Mouse (Mus musculus) granulocyte monocyte progenitor cell, adult 5-6 weeks (primary cell): ENCODE measurements around the gene Kif6. TPM values are rescaled to one million over a fixed set of nuclear protein-coding genes. Genes with fewer than 3 reads are reported as not detected.

Experiments used
- ATAC-seq: replicated peaks from 2 replicates; pipeline ENCODE4 v1.8.0; 2016; ENCODE audit warnings: mild to moderate bottlenecking, moderate TSS enrichment, inconsistent platforms; ENCODE audit not compliant: poor library complexity, severe bottlenecking
- total RNA-seq, 2 experiments: library from RNA; stranded (forward) in 1 of 2; stranded (reverse) in 1 of 2; fragments of 200-712, 200-1000 nt in 1 of 2; fragments of >200 nt in 1 of 2; fragmentation: Nextera tagmentation in 1 of 2; gene quantifications; 2 replicates each; pipeline ENCODE4 v1.2.3; 2014 to 2017

Kif6 gene
- total RNA-seq, 2 experiments from 2014 or later = not detected

DNA sequence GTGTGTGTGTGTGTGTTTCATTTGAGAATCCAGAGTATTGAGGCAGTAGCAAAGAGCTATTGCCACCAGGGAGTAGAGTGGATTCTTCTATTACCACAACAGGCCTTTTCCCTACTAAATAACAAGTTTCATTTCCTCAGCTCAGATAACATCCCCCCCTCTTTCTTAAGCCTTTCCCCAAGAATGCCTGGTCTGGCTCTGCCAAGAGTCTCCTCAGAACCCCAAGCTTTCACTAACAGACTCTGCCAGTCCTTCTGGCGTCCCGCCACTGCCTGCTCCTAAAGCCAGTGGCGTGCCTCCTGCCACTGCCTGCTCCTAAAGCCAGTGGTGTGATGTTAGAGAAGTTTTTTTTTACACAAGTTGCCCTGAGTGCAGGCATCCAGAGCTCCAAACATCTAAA lies 164.6 kb downstream of the Kif6 start:
- 0 out of 2 replicates have a peak, but pooled peaks have one; percentile 12 for ATAC-seq

DNA sequence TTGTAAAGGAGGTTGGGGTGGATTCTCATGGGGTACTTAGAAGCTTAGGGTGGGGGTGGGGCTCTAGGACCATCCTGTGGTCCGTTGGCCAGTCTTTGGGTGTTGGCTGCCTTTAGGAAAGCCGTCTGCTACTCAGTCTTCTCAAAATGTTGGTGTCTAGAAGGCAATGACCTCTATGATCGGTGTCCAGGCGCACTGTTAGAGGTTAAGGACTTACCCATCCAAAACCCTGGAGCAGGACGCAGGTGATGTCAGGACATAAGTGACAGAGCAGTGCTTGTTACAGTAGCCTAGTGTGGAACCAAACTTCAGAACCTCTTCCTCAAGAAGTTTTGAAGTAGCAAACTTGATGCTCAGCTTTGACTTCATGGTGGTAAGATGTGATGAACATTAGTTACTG lies 170.9 kb downstream of the Kif6 start:
- no peak for ATAC-seq

DNA sequence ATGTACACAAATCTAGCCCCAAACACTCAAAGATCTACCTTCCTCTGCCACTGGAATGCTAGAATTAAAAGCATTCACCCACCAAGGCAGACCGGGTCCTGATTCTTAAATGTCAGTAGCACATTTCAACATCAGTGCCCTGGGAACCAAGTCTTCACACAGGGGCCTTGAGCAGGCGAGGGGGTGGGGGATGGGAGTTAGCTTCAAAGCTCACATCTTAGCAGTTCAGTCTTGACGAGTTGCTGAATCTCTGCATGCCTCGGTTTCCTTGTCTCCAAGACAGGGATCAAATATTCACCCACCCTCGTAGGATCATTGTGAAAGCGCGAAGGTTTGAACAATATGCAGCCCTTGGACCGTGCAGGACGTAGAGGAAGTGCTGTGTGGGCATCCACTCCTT lies 172.4 kb downstream of the Kif6 start:
- ATAC-seq = no peak

DNA sequence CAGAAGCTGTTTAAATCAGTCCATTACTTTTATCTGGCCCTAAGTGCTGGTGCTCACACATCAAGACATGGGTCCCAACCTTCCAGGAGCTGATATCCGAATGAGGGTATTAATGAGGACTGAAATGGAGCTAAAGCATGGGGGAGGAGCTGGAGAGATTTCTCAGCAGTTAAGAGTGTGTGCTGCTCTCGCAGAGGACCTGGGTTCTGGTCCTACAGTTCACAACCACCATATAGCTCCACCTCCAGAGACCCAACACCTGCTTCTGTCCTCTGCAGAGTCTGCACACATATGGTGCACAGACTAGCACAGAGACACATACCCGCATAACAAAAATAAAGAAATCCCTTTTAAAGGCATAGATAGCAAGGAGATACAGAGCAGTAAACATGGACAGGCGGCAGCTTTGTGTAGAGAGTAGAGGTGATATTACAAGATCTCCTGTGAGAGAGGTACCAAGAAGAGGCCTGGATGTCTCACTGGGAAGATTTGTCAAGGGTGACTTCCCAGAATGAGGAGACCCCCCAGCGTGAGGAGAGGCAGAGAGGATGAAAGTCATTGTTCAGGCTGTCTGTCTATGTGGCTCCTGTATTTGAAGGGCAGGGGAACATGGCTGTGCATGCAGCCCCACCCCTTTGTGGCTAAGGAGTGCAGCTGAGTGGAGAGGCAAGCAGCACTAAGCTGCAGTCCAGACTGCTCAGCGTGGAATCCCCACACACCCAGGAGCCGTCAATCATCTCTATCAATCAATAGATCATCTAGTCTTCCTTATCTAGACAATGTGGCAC lies 173.4 kb downstream of the Kif6 start:
- ATAC-seq = no peak

DNA sequence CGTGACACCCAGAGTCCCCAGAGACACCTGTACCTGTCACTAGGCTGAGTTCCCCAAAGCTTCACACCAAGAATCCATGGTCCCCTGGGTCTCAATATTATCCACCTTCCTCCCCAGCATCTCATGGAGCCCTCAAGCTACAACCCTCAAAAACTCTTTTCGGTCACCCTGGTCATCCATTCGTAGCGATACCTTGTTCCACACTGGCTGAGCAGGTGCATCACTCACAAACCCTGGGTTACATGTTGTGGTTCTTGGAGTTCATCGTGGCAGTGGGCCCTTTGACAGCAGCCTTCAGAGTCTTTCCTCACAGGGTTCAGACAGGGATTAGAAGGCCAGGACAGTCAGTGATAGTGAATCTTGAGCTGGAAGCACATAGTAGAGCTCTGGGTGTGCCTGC lies 176.6 kb downstream of the Kif6 start:
- ATAC-seq = no peak

DNA sequence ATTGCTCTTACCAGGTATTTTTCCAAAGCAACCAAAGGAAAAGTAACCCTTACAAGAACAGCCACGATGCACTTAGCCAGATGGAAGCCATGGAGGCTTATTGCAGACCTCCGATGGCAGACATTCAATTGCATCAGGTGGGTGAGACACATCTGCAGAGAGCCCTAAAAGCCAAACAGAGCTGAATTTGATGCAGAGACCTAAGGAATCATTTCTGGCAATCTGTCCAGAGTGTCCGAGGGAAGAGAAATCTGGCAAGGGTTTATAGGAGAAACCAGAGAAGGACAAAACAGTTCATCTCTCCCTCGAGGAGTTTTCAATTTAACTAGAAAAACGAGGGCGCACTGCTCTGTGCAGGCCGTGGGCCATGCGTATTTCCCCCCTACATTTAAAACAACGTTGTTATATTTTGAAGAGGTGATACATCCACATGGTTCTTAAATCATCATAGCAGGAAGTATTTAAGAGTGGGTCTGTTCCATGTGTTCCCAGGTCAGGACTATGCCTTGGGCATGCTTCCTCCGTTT lies 177.3 kb downstream of the Kif6 start:
- no peak for ATAC-seq

DNA sequence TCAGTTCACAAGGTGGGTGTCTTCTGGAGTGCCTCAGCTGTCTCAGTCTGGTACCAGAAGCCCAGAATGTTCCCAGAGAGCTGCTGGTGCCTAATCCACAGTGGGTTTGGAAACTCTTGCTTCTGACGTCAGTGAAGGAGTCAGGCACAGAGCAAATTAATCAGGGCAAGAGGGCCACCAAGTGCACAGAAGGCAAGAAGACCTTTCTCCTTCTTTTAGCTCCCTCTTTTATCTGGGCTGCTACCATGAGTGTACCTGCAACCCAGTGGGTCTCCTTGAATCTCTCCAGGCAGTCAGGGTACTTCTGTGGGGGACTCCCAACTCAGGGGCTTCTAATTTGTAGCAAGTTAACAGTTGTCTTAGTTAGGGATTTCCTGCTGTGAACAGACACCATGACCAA lies 178.0 kb downstream of the Kif6 start:
- ATAC-seq = no peak

DNA sequence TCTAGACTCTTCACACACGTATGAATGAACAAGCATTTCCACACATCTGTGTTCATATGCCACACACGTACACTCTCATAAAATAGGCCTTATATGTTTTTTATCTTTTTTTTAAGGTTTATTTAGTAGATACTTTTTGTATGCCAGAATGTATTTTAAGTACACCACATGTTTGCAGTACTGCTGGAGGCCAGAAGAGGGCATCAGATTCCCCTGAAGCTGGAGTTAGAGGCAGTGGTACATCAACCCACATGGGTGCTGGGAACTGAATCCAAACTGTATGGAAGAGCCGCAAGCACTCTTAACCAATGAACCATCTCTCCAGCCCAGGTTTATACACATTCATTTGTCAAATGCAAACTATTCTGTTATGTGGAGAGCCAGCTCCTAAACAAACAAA lies 179.0 kb downstream of the Kif6 start:
- no peak for ATAC-seq

DNA sequence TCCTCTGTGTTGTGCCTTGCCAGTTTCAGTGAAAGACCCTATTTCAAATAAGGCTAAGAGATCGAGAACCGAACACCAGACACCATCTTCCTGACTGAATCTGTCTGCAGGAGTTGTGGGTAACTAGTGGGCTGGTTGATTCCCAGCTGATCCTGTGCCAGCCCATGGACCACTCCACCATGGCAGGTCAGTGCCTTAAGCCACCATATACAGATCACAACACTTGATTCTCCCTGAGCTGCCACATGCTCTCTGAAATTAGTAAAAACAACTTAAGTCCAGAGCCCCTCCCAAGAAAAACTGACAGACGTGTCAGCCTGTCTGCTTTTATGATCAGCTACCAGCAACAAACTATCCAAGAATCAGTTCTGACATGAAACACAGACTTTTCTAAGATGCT lies 180.3 kb downstream of the Kif6 start:
- no peak for ATAC-seq

DNA sequence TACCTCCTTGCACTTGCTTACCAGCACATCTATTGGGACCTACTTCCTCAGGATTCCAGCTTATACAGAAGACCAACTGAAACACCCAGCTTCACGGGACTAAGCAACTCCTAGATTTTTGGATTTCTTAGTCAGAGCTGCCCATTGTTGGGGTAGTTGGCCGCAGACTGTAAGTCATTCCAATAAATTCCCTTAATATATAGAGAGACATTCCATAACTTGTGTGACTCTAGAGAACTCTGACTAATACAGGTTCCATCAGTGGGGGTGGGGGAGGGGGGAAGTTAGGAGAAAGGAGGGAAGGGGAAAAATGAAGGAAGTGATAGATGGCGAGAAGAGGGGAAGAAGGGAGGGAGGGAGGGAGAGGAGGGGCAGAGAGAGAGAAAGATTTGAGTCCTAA lies 181.2 kb downstream of the Kif6 start:
- ATAC-seq = no peak

DNA sequence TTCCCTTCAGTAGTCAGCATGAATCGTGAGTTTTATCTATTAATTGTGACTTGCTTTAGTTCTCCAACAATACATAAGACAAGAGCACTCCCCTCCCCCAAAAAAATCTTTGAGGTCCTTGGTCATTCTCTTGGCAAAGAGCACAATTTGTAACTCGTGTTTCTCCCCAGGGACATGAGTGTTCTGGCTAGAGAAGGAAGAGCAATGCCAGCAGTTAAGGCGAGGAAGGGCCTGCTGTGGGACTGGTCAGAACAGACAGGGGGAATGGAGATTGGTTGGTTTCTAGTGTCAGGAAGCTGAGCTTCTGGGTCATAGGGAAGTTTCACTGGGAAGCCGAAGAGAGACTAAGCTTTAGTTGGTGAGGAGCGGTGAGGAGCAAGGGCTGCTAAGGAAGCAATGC lies 184.2 kb downstream of the Kif6 start:
- no peak for ATAC-seq

DNA sequence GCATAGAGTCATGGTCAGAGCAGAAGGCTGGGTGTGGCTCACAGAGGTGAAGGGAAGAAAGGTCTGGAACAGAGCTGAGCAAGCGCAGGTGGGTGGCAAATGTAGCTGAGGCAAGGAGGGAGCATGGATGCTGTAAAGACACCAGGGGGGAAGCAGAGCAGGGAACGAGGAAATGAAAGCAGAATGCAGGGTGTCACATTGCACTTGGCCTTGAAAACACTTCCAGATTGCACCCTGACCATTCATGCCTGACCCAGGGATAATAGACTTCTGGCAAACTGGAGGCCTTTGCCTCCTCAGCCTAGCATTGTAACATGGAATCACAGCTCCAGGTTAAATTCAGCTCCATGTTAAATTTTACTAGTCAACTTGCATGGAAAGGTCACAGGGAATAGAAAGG lies 185.2 kb downstream of the Kif6 start:
- ATAC-seq = no peak

DNA sequence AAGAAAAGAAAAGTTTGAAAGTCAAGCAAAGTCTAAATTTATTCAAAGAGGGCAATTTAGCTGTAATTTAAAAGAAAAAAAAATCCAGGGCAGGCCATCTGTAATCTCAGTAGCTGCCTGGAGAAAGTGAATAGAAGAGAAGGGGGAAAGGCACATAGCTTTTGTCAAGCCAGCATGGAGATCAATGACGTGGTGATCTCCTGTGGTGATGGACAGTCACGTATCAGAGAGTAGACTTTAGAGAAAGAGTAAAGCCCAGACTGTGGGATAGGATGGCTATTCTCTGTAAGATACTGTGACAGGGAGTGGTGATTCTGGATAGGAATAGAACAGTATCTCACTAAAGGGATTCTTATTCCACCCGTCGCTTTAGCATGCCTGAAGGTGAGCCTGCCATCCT lies 192.5 kb downstream of the Kif6 start:
- no peak for ATAC-seq

DNA sequence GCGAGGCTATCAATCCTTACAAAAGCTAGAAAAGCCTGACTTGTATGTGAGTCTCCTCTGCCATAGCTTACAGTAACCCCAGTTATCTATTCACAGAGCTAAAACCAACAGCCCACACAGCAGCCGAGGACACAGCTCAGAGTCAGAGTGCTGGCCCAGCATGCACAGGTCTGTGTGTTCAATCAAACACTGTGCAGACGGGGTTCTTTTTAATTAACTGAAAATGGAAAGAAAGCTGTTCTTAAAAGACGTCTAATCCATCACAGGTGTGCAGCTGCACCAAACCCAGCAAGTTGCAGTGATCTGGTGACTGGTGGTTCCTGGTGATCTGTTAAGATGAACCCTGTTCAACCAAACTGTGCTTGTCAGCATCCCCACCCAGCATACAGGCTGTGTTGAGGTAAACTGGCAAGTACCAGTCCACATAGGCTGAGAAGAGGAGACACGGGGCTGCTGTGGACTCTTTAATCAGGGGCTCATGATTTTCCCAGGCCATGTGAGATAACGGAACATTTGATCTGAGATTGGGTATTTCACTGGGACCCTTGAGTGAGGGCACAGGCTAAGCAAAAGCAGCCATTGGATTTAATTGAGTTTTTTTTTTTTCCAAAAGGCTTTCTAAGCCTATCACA lies 193.9 kb downstream of the Kif6 start:
- ATAC-seq = no peak

DNA sequence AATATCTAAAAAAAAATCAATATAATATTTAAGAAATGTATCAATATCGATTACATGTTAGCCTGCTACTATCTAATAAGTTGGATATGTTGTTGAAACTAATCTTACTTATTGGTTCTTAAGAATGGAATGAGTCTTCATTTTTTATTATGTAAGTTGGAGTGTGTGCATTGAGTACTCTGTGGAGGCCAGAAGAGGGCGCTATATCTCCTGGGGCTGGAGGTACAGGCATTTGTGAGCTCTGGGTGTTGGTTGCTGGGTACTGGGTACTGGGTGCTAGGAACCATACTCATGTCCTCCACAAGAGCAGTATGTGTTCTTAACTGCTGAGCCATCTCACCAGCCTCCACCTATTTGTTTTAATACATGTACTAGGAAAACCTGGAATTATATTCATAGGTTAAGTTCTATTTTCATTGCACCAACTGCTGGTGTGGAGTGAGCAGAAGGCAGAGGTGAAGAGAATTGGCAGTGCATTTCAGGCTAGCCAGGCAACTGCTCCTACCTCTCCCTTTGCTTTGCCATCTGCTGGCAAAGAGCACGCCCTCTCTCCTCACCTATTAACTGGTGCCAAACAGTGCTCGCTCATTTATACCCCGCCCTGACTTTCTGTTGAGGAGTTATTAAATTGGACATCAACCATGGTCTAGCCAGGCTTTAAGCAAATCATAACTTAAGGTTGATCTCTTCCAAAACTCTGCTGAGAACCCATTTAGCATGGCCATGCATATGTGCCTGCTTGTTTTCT lies 199.1 kb downstream of the Kif6 start:
- ATAC-seq = no peak

DNA sequence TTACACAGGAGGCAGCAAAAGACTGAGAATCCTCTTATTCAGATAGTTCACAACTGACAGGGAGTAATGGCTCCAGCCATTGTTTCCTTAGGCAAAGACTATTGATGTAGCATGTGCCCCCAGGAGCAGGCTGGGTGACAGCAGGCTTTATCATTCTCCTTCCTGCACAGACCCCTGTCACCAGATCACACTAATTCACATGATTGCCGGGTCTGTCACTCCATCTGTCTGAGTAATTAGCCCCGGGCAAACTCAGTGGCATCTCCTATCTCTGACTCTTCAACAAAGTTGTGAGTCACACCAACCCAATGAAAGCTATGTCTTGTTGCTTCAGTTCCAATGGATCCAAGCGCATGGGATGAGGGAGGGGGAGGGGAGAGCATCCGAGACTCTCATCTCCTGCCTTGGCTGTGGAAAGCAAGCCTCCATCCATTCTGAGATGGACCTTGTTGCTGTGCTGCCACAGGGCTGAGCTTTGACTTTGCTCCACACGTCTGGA lies 201.2 kb downstream of the Kif6 start:
- ATAC-seq = no peak

DNA sequence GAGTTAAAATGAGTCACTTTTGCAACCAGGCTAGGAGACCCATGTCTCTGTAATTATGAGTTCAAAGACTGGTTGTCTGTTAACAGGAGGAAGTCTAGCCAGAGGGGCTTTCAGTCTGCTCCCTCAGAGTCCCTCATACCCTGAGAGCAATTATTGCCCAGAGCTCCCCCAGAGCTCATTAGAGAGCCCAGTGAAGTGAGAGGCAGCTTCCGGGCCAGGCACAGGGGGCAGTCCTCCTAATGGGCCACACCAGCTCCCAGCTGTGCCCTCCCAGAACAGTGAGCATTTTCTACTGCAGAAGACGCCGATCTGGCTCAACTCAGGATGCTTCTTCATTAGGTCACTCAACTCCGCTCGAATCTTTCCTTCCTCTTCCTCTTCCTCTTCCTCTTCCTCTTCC lies 201.8 kb downstream of the Kif6 start:
- no peak for ATAC-seq

DNA sequence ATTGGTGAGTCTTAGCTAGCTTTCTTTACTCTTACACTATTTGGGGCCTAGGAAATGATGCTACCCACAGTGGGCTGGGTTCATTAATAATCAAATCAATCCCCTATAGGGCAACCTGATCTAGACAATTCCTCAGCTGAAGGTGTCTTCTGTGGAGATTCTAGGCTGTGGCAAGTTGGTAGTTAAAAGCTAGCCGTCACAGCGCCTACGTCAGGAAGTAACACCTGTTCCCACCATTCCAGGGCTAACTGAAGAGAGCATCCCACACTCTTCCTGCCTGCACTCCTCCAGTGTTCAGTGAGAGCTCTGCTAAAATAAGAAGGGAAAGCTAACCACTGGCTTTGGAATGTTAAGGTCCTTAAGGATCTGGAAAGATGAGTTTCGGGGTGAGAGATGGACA lies 205.3 kb downstream of the Kif6 start:
- ATAC-seq = no peak

DNA sequence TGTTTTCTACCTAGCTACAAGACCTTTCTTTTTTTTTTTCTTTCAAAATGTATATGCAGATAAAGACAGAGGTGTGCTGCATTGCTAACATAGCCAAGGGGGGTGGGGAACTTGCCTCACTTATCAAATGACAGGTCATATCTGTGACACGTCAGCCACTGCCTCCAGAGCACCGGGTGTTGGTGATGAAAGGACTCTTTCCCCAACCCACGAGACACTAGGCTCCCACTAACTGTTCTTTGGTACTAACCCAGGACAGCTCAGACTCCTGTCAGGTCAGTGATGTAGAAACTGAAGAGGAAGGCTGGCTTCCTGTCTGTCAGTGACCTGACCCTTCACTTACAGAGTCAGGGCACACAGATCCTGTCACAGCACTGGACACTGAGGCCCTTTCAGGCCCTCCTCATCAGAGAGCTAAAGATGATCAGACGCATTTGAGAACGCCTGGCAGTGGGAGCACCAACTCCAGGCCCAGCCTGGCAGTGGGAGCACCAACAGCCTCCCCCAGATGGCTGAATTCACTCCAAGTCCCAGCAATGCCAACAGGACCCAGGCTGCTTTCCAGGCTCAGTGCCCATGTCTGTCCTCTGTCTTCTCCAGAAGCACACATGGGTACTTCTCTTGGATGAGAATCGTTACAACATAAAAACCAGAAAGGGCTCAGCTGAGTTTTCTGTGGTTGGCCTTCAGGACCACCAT lies 209.4 kb downstream of the Kif6 start:
- ATAC-seq = no peak

DNA sequence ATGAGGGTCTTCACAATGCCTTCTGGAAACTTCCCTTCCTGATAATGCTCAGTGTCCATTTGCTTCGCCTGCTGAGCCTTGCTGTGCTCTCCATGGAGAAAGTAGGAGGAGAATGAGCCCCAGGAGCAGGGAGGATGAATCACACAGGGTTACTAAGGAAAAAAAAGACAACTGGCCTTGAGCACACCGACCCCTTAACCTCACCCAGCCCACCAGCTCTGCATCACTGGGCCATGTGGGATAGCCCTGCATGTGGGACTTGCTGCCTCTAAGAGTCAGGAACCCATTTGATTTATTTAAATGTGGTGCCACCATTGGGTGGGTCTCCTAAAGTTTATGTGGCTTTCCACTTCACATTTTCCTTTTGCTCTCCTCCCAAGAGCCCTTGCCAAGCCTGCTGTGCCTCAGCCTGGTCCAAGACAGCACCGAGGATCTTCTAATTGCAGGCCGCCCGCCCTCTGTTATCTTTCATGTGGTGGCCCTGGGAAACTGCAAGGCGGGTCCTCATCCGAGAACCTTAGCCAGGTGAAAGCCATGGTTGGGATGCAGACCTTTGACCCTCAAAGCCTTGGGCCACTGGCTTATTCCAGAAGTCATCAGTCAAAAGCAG lies 210.0 kb downstream of the Kif6 start:
- ATAC-seq = no peak
